Mouse (Mus musculus) heart, postnatal 0 days (tissue): ENCODE measurements around the gene Kctd15.

ENCODE experiments used
- CTCF ChIP-seq: IDR thresholded peaks from 2 replicates; pipeline ENCODE4 v1.5.1; 2016; ENCODE audit warnings: antibody characterized with exemption, control low read depth, low read depth
- EP300 ChIP-seq: IDR thresholded peaks from 2 replicates; pipeline ENCODE4 v1.6.1; 2016; ENCODE audit warnings: antibody characterized with exemption, low read depth

GRCm38 (mm10) chr7:34630211-34631085 is 26.1 kb downstream of the Kctd15 start:
- TF ChIP-seq CTCF (peak; percentile 24; the same call in 1 of the 2 replicates), EP300 (no peak)
